Mouse (Mus musculus) ES-Bruce4 (cell line): ENCODE data around the gene Pitpnm2.

ENCODE experiments used
- CTCF ChIP-seq: IDR thresholded peaks from one replicate; pipeline ENCODE4 v1.8.1; 2011; ENCODE audit warnings: low read depth, low read length
- POLR2A ChIP-seq: IDR thresholded peaks from one replicate; pipeline ENCODE4 v1.8.1; 2011; ENCODE audit warnings: low read length; ENCODE audit not compliant: insufficient read depth

GRCm38 (mm10) chr5:124084588-124085173 is 164.9 kb downstream of the Pitpnm2 start:
- TF ChIP-seq CTCF (peak; percentile 100), POLR2A (no peak)
